Mouse (Mus musculus) intestine, embryonic 16.5 days (tissue): ENCODE measurements around the gene Btn2a2. TPM values are rescaled to one million over a fixed set of nuclear protein-coding genes. Genes with fewer than 3 reads are reported as not detected.
A peak's percentile ranks its signal among the peaks of the same experiment; 100 is the strongest.

Experiments
- ATAC-seq: fragments of 200-750 bp; cut with Nextera tagmentation; 2 replicates; pipeline ENCODE4 v1.8.0; 2017; ENCODE audit warnings: moderate TSS enrichment, moderate library complexity
- H3K27ac ChIP-seq: fragments of 300-500 bp; sonication (generic); 2 replicates; pipeline ENCODE4 v1.5.1; 2014; ENCODE audit warnings: mild to moderate bottlenecking, low read length
- H3K27me3 ChIP-seq: fragments of 300-500 bp; sonication (generic); replicated peaks from 2 replicates; pipeline ENCODE4 v1.6.1; 2014; ENCODE audit warnings: low read length, control low read depth, mixed read lengths; ENCODE audit not compliant: control insufficient read depth, insufficient read depth
- H3K36me3 ChIP-seq: fragments of 300-500 bp; sonication (generic); 2 replicates; pipeline ENCODE4 v1.6.1; 2014; ENCODE audit warnings: low read length, control low read depth; ENCODE audit not compliant: control insufficient read depth, insufficient read depth
- H3K4me1 ChIP-seq: fragments of 300-500 bp; sonication (generic); 2 replicates; pipeline ENCODE4 v1.6.1; 2014; ENCODE audit warnings: low read length, control low read depth, mixed read lengths; ENCODE audit not compliant: control insufficient read depth, insufficient read depth
- H3K4me2 ChIP-seq: fragments of 300-500 bp; sonication (generic); 2 replicates; pipeline ENCODE4 v1.6.1; 2014; ENCODE audit warnings: low read depth, low read length, control low read depth
- H3K4me3 ChIP-seq: fragments of 300-500 bp; sonication (generic); 2 replicates; pipeline ENCODE4 v1.5.1; 2014; ENCODE audit warnings: mild to moderate bottlenecking, low read length
- H3K9ac ChIP-seq: fragments of 300-500 bp; sonication (generic); 2 replicates; pipeline ENCODE4 v1.6.1; 2014; ENCODE audit warnings: low read depth, low read length
- H3K9me3 ChIP-seq: fragments of 300-500 bp; sonication (generic); 2 replicates; pipeline ENCODE4 v1.6.1; 2016; ENCODE audit warnings: low read length, control low read depth; ENCODE audit not compliant: control insufficient read depth
- WGBS: fragments of 180-500 bp; shearing (Covaris S2); extraction: QIAGEN DNeasy Blood & Tissue Kit; methylation state at CpG from one replicate; pipeline ENCODE4 v1.1.7; 2014; 5-methylcytosine and 5-hydroxymethylcytosine counted together
- polyA plus RNA-seq: library from polyadenylated mRNA; unstranded; fragments of >200 nt; fragmentation: Nextera tagmentation; extraction: Ambion mirVana; gene quantifications from 2 replicates; pipeline ENCODE4 v1.2.1, GENCODE M21; 2015

Btn2a2 gene
- polyA plus RNA-seq, 1 experiment from 2014 or later, result 0.12 TPM

GRCm38 (mm10) chr13:23532262-23533075, 43.8 kb upstream of the Btn2a2 start:
- H3K4me2 ChIP-seq, result peak overlapping the region; percentile 65
- peak overlapping the region; percentile 59 for H3K4me3 ChIP-seq
- peak overlapping the region; percentile 98 for H3K27ac ChIP-seq
- ATAC-seq, result no peak
- no peaks in the 10 kb centered on the region for H3K9me3 ChIP-seq
- peaks cover 23% of the 10 kb centered on the region for H3K4me1 ChIP-seq
- H3K27me3 ChIP-seq, result no peaks in the 10 kb centered on the region
- peak overlapping the region; percentile 74 for H3K9ac ChIP-seq
- H3K36me3 ChIP-seq, result no peaks in the 10 kb centered on the region
- 15% methylated on average over 9 of the region's 9 CpGs for WGBS

- peak; percentile 73 for ATAC-seq
- H3K27ac ChIP-seq, result peak within 1 kb of the TSS; percentile 98
- no peaks in the 10 kb centered on the region for H3K36me3 ChIP-seq
- WGBS, result under 1% methylated on average over 57 of the region's 70 CpGs
- H3K4me2 ChIP-seq, result peak within 1 kb of the TSS; percentile 65
- peaks cover 17% of the 10 kb centered on the region for H3K4me1 ChIP-seq
- no peaks in the 10 kb centered on the region for H3K27me3 ChIP-seq
- H3K4me3 ChIP-seq, result peak within 1 kb of the TSS; percentile 59
- H3K9me3 ChIP-seq, result no peaks in the 10 kb centered on the region
- peak within 1 kb of the TSS; percentile 74 for H3K9ac ChIP-seq
Measured at GRCm38 (mm10) chr13:23530901-23531875, 42.5 kb upstream of the Btn2a2 start, which contains the start of gene Hist1h4h. Gene Hist1h4h, plus strand, starts transcription at chr13:23531050.

- H3K4me1 ChIP-seq, result peaks cover 17% of the 10 kb centered on the region
- H3K4me2 ChIP-seq, result peak overlapping the region; percentile 65
- H3K27me3 ChIP-seq, result no peaks in the 10 kb centered on the region
- H3K36me3 ChIP-seq, result no peaks in the 10 kb centered on the region
- WGBS, result under 1% methylated on average over 20 of the region's 20 CpGs
- no peak for ATAC-seq
- H3K9me3 ChIP-seq, result no peaks in the 10 kb centered on the region
- peak overlapping the region; percentile 59 for H3K4me3 ChIP-seq
- peak overlapping the region; percentile 74 for H3K9ac ChIP-seq
- H3K27ac ChIP-seq, result peak overlapping the region; percentile 98
Measured at GRCm38 (mm10) chr13:23530181-23530900, 41.7 kb upstream of the Btn2a2 start.

GRCm38 (mm10) chr13:23529480-23530165, 41.0 kb upstream of the Btn2a2 start:
- no peaks in the 10 kb centered on the region for H3K36me3 ChIP-seq
- no peaks in the 10 kb centered on the region for H3K27me3 ChIP-seq
- peak overlapping the region; percentile 65 for H3K4me2 ChIP-seq
- H3K4me1 ChIP-seq, result peaks cover 15% of the 10 kb centered on the region
- H3K27ac ChIP-seq, result no peak overlapping the region
- ATAC-seq, result no peak
- H3K4me3 ChIP-seq, result peak overlapping the region; percentile 59
- 20% methylated on average over 2 of the region's 2 CpGs for WGBS
- H3K9me3 ChIP-seq, result no peaks in the 10 kb centered on the region
- peak overlapping the region; percentile 54; the same call in 1 of the 2 replicates for H3K9ac ChIP-seq

GRCm38 (mm10) chr13:23529005-23529404, 40.3 kb upstream of the Btn2a2 start:
- H3K27ac ChIP-seq, result no peak overlapping the region
- peaks cover 14% of the 10 kb centered on the region for H3K4me1 ChIP-seq
- no peaks in the 10 kb centered on the region for H3K36me3 ChIP-seq
- no peaks in the 10 kb centered on the region for H3K27me3 ChIP-seq
- WGBS, result 68% methylated on average over 5 of the region's 5 CpGs
- no peak overlapping the region for H3K9ac ChIP-seq
- H3K4me3 ChIP-seq, result no peak overlapping the region
- no peak for ATAC-seq
- no peaks in the 10 kb centered on the region for H3K9me3 ChIP-seq
- no peak overlapping the region for H3K4me2 ChIP-seq

DNA sequence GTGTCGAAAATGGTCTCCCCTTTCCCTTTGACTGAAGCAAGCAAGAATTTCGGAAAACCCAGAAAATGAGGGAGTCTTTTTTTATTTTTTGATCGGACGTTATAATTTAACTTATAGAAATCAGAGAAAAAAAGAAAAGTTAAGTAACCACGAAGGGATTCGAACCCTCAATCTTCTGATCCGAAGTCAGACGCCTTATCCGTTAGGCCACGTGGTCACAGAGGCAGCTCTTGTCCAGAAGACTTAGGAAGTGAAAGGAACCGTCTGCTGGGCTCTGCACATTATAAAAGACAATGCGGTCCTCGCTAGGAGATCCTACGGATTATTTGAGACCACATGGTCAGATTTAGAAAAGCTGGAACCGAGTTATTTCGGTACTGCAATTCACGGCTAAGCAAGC, 37.7 kb upstream of the Btn2a2 start:
- H3K27me3 ChIP-seq, result no peaks in the 10 kb centered on the region
- ATAC-seq, result peak; percentile 32; the same call in 1 of the 2 replicates
- H3K4me3 ChIP-seq, result peak overlapping the region; percentile 53
- H3K9ac ChIP-seq, result peak overlapping the region; percentile 59
- 0 out of 2 replicates have a peak overlapping the region, but pooled peaks have one; percentile 6 for H3K27ac ChIP-seq
- H3K36me3 ChIP-seq, result no peaks in the 10 kb centered on the region
- H3K4me1 ChIP-seq, result 0 out of 2 replicates have a peak, but pooled peaks cover 5% of the 10 kb centered on the region
- H3K4me2 ChIP-seq, result peak overlapping the region; percentile 54
- WGBS, result under 1% methylated on average over 17 of the region's 17 CpGs
- no peaks in the 10 kb centered on the region for H3K9me3 ChIP-seq

- WGBS, result 3% methylated on average over 10 of the region's 10 CpGs
- Histone ChIP-seq H3K4me3 (peak overlapping the region; percentile 39), H3K4me2 (peak overlapping the region; percentile 47), H3K27me3 (no peaks in the 10 kb centered on the region), H3K27ac (no peak overlapping the region), H3K36me3 (no peaks in the 10 kb centered on the region), H3K9ac (peak overlapping the region; percentile 37; the same call in 1 of the 2 replicates), H3K4me1 (0 out of 2 replicates have a peak, but pooled peaks cover 5% of the 10 kb centered on the region), H3K9me3 (no peaks in the 10 kb centered on the region)
- no peak for ATAC-seq
Measured at GRCm38 (mm10) chr13:23525901-23526300, 37.2 kb upstream of the Btn2a2 start.

DNA sequence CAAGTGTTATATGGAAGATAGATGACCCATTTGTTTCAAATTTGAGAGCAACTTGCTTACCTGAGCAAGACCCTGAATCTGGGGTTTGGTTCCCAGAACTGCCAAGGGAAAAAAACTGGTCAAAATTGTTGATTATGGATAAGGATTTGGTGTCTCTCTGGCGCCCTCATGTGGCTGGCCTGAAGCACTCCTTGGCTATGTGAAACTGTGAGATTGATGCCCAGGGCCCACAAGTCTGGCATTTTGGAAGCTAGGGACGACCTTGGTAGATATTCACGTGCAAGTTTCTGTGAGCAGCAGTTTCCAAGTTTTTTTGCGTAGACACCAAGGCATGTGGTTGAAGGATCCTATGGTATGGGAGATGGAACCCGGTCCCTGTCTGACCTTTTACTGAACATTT, 36.0 kb upstream of the Btn2a2 start:
- peak; percentile 13; the same call in 1 of the 2 replicates for ATAC-seq
- H3K4me1 ChIP-seq, result 0 out of 2 replicates have a peak, but pooled peaks cover 5% of the 10 kb centered on the region
- H3K36me3 ChIP-seq, result no peaks in the 10 kb centered on the region
- H3K4me3 ChIP-seq, result no peak overlapping the region
- no peaks in the 10 kb centered on the region for H3K27me3 ChIP-seq
- no peak overlapping the region for H3K9ac ChIP-seq
- H3K4me2 ChIP-seq, result no peak overlapping the region
- H3K27ac ChIP-seq, result no peak overlapping the region
- 12% methylated on average over 5 of the region's 5 CpGs for WGBS
- H3K9me3 ChIP-seq, result no peaks in the 10 kb centered on the region
